Comparison of ENCODE assay signal across 10 mouse cellular contexts in the genomic region with DNA sequence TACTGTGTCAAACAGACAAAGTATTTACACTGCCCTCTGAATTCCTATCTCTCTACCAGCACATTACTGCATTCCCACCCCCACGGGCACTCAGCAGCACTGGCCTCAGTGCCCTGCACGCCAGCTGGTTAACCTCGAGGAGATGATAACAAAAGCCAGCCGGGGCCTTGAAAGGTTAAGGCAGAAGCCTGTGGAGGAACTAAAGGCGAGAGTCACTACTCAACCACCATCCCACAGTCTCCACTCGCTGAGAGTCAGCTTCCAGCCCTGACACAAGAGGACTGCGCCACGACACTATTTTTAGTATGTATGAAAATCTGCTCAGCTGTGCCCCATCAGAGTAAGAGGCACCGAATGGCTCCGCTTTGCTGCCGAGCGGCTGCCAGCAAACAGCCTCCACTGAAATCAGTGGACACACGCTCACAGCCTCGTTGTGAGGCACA. TPM values are rescaled to one million over a fixed set of nuclear protein-coding genes. Genes with fewer than 3 reads are reported as not detected.
DNase-seq lines count a peak whose midpoint lies in the region; ATAC-seq and TF ChIP-seq lines count a peak whose summit lies in the region.
"Had no signal": no experiment of that assay in that cellular context is flagged by ENCODE, and none has a peak within 500 bp of the region (broad histone marks: within the 10 kb centered on the region; RNA-seq: fewer than 3 reads in every experiment).

No protein-coding gene starts in this region.

- H3K4me3 ChIP-seq in lung, embryonic 14.5 days (ENCODE audit: low read depth, low read length): no peak overlapping the region
- no peak overlapping the region for H3K4me3 ChIP-seq in cerebellum, adult 2 months (replicated peaks; ENCODE audit: insufficient read depth, low read depth, low read length)
- H3K4me3 ChIP-seq: erythroblast, embryonic 14.5 days had no signal

- H3K4me2 ChIP-seq in lung, embryonic 14.5 days: no peak overlapping the region
- H3K4me2 ChIP-seq: hindbrain, embryonic 14.5 days had no signal

- H3K4me1 ChIP-seq in lung, embryonic 14.5 days (ENCODE audit: insufficient read depth): no peaks in the 10 kb centered on the region
- peaks cover 19% of the 10 kb centered on the region for H3K4me1 ChIP-seq in cerebellum, adult 2 months (ENCODE audit: control insufficient read depth, insufficient read depth, low read length)

- no peaks in the 10 kb centered on the region for H3K9me3 ChIP-seq in lung, embryonic 14.5 days (ENCODE audit: low read depth, low read length)

- no peak for TF ChIP-seq POLR2A in cerebellum, adult 2 months (IDR thresholded peaks at IDR 0.05; ENCODE audit: borderline replicate concordance, insufficient read depth, low read length)

- no peak overlapping the region for H3K9ac ChIP-seq in lung, embryonic 14.5 days
- H3K9ac ChIP-seq: hindbrain, embryonic 14.5 days had no signal

- H3K27me3 ChIP-seq in lung, embryonic 14.5 days (ENCODE audit: insufficient read depth, low read length): no peaks in the 10 kb centered on the region
- H3K27me3 ChIP-seq in cerebellum, adult 2 months (ENCODE audit: control insufficient read depth, insufficient read depth, low read length): no peaks in the 10 kb centered on the region

- DNase-seq in frontal cortex, adult 2 months (ENCODE audit: extremely low spot score in 1 of 2, low spot score in 1 of 2): peak; percentile 16 to 63
- no peak for DNase-seq in frontal cortex, postnatal 14 days (ENCODE audit: low spot score in 2 of 2)
- DNase-seq in lung, embryonic 14.5 days: peak; percentile 51
- DNase-seq in lung, adult 18-20 months: no peak
- peak; percentile 42 to 52 for DNase-seq in cerebellum, adult 2 months
- DNase-seq in heart, postnatal 4 days: peak; percentile 31
- DNase-seq in spleen, postnatal 36 days (ENCODE audit: low spot score in 2 of 2): no peak
- DNase-seq in MN1 (ENCODE audit: low spot score): no peak

- ATAC-seq in lung, embryonic 14.5 days (ENCODE audit: insufficient read depth): peak; percentile 44; the same call in 1 of the 2 replicates

- H3K36me3 ChIP-seq in lung, embryonic 14.5 days (ENCODE audit: insufficient read depth): no peaks in the 10 kb centered on the region

- H3K27ac ChIP-seq in lung, embryonic 14.5 days (ENCODE audit: low read depth): peak overlapping the region; percentile 5; the same call in 1 of the 2 replicates
- H3K27ac ChIP-seq in cerebellum, adult 2 months (ENCODE audit: insufficient read depth, low read length): 0 out of 2 replicates have a peak overlapping the region, but pooled peaks have one; percentile 5
- H3K27ac ChIP-seq: hindbrain, embryonic 14.5 days had no signal

- 38% methylated on average over 14 of the region's 14 CpGs for WGBS in lung, embryonic 14.5 days
- WGBS in cerebellum, adult 2 months: 23% methylated on average over 14 of the region's 14 CpGs

- no peak for TF ChIP-seq CTCF in lung, embryonic 14.5 days (IDR thresholded peaks at IDR 0.05; ENCODE audit: low read depth)
- TF ChIP-seq CTCF in cerebellum, adult 2 months (IDR thresholded peaks at IDR 0.05; ENCODE audit: borderline replicate concordance, insufficient read depth, low read depth, low read length): no peak

RNA-seq across cellular contexts. Expression of gene Xxylt1, which starts 35.0 kb away (rescaled TPM):
- polyA plus RNA-seq in frontal cortex, adult 2 months (2012; rRNA removed): 12.9 and 14.3 TPM in 2 replicates
- polyA plus RNA-seq in lung, embryonic 14.5 days (2014; fragmentation: Nextera tagmentation; extraction: Ambion mirVana): 26.2 and 26.8 TPM in 2 replicates
- polyA plus RNA-seq in cerebellum, adult 2 months (2012; rRNA removed): 20.7 and 22.4 TPM in 2 replicates
- 10 to 100 TPM; 15.9 to 17.3 TPM for total RNA-seq in heart, postnatal 4 days (2021)

Comparison
In these comparisons a context has a peak if more than half of its experiments do, and no peak if none do; other contexts are left out.
1. DNase-seq: peak in frontal cortex, adult 2 months (2 of 2), lung, embryonic 14.5 days (single experiment), cerebellum, adult 2 months (2 of 2) and heart, postnatal 4 days (single experiment); none in frontal cortex, postnatal 14 days (0 of 2), lung, adult 18-20 months (0 of 2), spleen, postnatal 36 days (0 of 2) and MN1 (single experiment).